Mouse (Mus musculus) forebrain, embryonic 14.5 days (tissue): ENCODE results near the gene Olfr1115. TPM values are rescaled to one million over a fixed set of nuclear protein-coding genes. Genes with fewer than 3 reads are reported as not detected.
"Not testable (repeated sequence)": the region's sequence is repeated elsewhere in the genome, so short reads cannot be mapped to it uniquely, and the experiment has no call there.

Experiments
- ATAC-seq: fragments of 200-750 bp; cut with Nextera tagmentation; 2 replicates; pipeline ENCODE4 v1.8.0; 2017; ENCODE audit warnings: mild to moderate bottlenecking, moderate library complexity
- DNase-seq: peaks from one replicate; pipeline ENCODE4 v3.0.0-alpha.2; 2015; ENCODE audit warnings: low spot score
- H3K27ac ChIP-seq: fragments of 300-500 bp; sonication (generic); 2 replicates; pipeline ENCODE4 v1.5.1; 2014; ENCODE audit warnings: low read depth, mild to moderate bottlenecking, control low read depth, low read length, moderate library complexity
- H3K27me3 ChIP-seq: fragments of 300-500 bp; sonication (generic); replicated peaks from 2 replicates; pipeline ENCODE4 v1.6.1; 2014; ENCODE audit warnings: low read length, control low read depth, mixed read lengths; ENCODE audit not compliant: control insufficient read depth, insufficient read depth
- H3K36me3 ChIP-seq: fragments of 300-500 bp; sonication (generic); 2 replicates; pipeline ENCODE4 v1.6.1; 2014; ENCODE audit warnings: low read length, control low read depth; ENCODE audit not compliant: control insufficient read depth, insufficient read depth
- H3K4me1 ChIP-seq: fragments of 300-500 bp; sonication (generic); 2 replicates; pipeline ENCODE4 v1.6.1; 2014; ENCODE audit warnings: antibody characterized with exemption, low read length, control low read depth; ENCODE audit not compliant: control insufficient read depth, insufficient read depth
- H3K4me2 ChIP-seq: fragments of 300-500 bp; sonication (generic); 2 replicates; pipeline ENCODE4 v1.6.1; 2014; ENCODE audit warnings: mild to moderate bottlenecking, control low read depth, low read length
- H3K4me3 ChIP-seq: fragments of 300-500 bp; sonication (generic); 2 replicates; pipeline ENCODE4 v1.5.1; 2014; ENCODE audit warnings: low read depth, low read length, control low read depth
- H3K9ac ChIP-seq: fragments of 300-500 bp; sonication (generic); 2 replicates; pipeline ENCODE4 v1.6.1; 2014; ENCODE audit warnings: mild to moderate bottlenecking, low read length, control low read depth, moderate library complexity
- H3K9me3 ChIP-seq: fragments of 300-500 bp; sonication (generic); replicated peaks from 2 replicates; pipeline ENCODE4 v1.6.1; 2016; ENCODE audit warnings: low read length, control low read depth, mixed read lengths; ENCODE audit not compliant: control insufficient read depth
- WGBS: fragments of 180-500 bp; shearing (Covaris S2); extraction: QIAGEN DNeasy Blood & Tissue Kit; methylation state at CpG from one replicate; pipeline ENCODE4 v1.1.7; 2014; 5-methylcytosine and 5-hydroxymethylcytosine counted together
- microRNA-seq: library from miRNA; unstranded; fragments of <30 nt; microRNA quantifications from one replicate; pipeline ENCODE4, GENCODE M21; 2016
- polyA plus RNA-seq: library from polyadenylated mRNA; unstranded; fragments of >200 nt; fragmentation: Nextera tagmentation; extraction: Ambion mirVana; gene quantifications from 2 replicates; pipeline ENCODE4 v1.2.1, GENCODE M21; 2014

The Olfr1115 gene
- polyA plus RNA-seq = not detected in 2 replicates

DNA sequence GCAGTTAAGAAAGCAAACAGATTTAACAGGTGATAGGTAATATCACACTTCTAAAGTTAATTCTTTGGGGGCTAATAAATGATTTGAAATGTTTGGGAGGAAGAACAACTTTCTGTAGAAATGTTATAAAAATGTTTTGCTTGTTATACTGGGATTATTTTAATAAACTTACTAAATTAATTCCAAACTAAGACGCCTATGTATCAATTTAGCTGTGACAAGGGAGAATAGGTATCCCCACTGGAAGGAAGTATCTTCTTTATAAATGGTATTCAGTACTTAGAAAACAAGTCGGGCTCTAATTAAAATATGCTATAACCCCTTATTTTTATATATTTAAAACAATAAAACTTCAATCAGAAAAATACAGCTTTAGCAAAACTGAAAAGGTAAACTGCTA is at the start of gene Olfr1115:
Gene Olfr1115, plus strand, starts transcription at position 301 of the 400 bp plus-strand sequence.
- Histone ChIP-seq H3K27ac (no peak within 1 kb of the TSS), H3K4me3 (no peak within 1 kb of the TSS), H3K36me3 (no peaks in the 10 kb centered on the region), H3K27me3 (no peaks in the 10 kb centered on the region), H3K9me3 (no peaks in the 10 kb centered on the region), H3K4me2 (no peak within 1 kb of the TSS), H3K9ac (no peak within 1 kb of the TSS), H3K4me1 (no peaks in the 10 kb centered on the region)
- WGBS = 85% methylated on average over 2 of the region's 2 CpGs
- DNase-seq = no peak
- ATAC-seq = no peak

DNA sequence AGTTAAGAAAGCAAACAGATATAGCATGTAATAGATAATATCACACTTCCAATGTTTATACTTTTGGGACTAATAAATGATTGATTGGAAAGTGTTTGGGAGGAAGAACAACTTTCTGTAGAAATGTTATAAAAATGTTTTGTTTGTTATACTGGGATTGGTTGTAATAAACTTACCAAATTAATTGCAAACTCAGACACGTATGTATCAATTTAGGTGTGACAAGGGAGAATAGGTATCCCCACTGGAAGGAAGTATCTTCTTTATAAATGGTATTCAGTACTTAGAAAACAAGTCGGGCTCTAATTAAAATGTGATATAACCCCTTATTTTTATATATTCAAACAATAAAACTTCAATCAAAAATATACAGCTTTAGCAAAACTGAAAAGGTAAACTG is 39.1 kb upstream of the Olfr1115 start, which contains the start of gene Olfr1113:
Gene Olfr1113, plus strand, starts transcription at position 301 of the 400 bp plus-strand sequence.
- Histone ChIP-seq H3K27me3 (no peaks in the 10 kb centered on the region), H3K27ac (no peak within 1 kb of the TSS), H3K9me3 (no peaks in the 10 kb centered on the region), H3K36me3 (no peaks in the 10 kb centered on the region), H3K9ac (no peak within 1 kb of the TSS), H3K4me1 (no peaks in the 10 kb centered on the region), H3K4me3 (no peak within 1 kb of the TSS), H3K4me2 (no peak within 1 kb of the TSS)
- DNase-seq (no peak), ATAC-seq (no peak)
- WGBS = 89% methylated on average over 2 of the region's 2 CpGs

DNA sequence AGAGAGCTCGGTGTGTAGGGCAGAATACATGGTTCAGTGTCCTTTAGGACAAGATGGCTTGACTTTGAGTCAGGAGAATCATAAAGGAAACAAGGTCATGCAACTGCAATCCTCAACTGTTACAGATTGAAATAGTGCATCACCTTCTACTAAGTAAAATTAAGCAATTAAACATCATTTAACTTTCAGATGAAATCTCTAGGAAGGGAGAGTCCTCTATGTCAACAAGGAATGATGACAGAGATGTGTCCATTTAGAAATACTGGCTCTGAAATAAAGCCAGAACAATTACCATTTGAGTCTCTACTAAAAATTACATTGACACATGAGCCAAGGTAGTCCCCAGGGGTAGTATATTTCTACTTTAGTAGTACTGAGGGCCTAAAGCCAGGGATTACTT is 19.4 kb downstream of the Olfr1115 start, which contains the start of gene Olfr1116:
Gene Olfr1116, plus strand, starts transcription at position 301 of the 400 bp plus-strand sequence.
- H3K4me3 ChIP-seq = no peak within 1 kb of the TSS
- no peaks in the 10 kb centered on the region for H3K27me3 ChIP-seq
- no peak within 1 kb of the TSS for H3K27ac ChIP-seq
- 93% methylated on average over 1 of the region's 1 CpGs for WGBS
- ATAC-seq (no peak), DNase-seq (no peak)
- H3K9me3 ChIP-seq = no peaks in the 10 kb centered on the region
- no peaks in the 10 kb centered on the region for H3K4me1 ChIP-seq
- H3K4me2 ChIP-seq = no peak within 1 kb of the TSS
- H3K9ac ChIP-seq = no peak within 1 kb of the TSS
- no peaks in the 10 kb centered on the region for H3K36me3 ChIP-seq

DNA sequence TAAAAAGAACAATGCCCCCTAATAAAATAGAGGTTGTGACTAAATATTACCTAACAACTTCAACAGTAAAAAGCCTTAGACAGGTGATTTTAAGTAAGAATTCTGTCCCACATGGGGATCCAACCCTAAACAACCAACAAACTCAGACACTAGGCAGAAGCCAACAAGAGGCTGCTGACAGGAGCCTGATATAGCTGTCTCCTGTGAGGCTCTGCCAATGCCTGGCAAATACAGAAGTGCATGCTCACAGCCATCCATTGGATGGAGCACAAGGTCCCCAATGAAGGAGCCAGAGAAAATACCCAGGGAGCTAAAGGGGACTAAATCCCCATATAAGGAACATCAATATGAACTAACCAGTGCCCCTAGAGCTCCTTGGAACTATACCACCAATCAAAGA is 46.2 kb downstream of the Olfr1115 start:
- not testable (repeated sequence) for DNase-seq, H3K4me3 ChIP-seq, H3K27ac ChIP-seq, H3K9ac ChIP-seq, ATAC-seq, H3K27me3 ChIP-seq, H3K4me2 ChIP-seq, H3K36me3 ChIP-seq, H3K4me1 ChIP-seq, H3K9me3 ChIP-seq

Small RNA genes within 50 kb of the gene (microRNA-seq; reads per million reads assigned to microRNA genes)
- not detected for gene Gm27438

Other genes starting within 250 kb of the Olfr1115 start
- gene Olfr1102, start 249.6 kb upstream of the Olfr1115 start, polyA plus RNA-seq = not detected in 2 replicates
- not detected in 2 replicates for gene Olfr1104, start 220.9 kb upstream of the Olfr1115 start, polyA plus RNA-seq
- gene Olfr1105, start 211.5 kb upstream of the Olfr1115 start, polyA plus RNA-seq = not detected in 2 replicates
- gene Olfr1106, start 195.7 kb upstream of the Olfr1115 start, polyA plus RNA-seq = not detected in 2 replicates
- not detected in 2 replicates for gene Olfr1107, start 172.2 kb upstream of the Olfr1115 start, polyA plus RNA-seq
- gene Olfr1109, start 152.0 kb upstream of the Olfr1115 start, polyA plus RNA-seq = not detected in 2 replicates
- not detected in 2 replicates for gene Olfr259, start 133.4 kb upstream of the Olfr1115 start, polyA plus RNA-seq
- not detected in 2 replicates for gene Olfr1110, start 107.7 kb upstream of the Olfr1115 start, polyA plus RNA-seq
- gene Olfr1111, start 95.4 kb upstream of the Olfr1115 start, polyA plus RNA-seq = not detected in 2 replicates
- gene Olfr1112, start 60.2 kb upstream of the Olfr1115 start, polyA plus RNA-seq = not detected in 2 replicates
- not detected in 2 replicates for gene Olfr1113, start 39.0 kb upstream of the Olfr1115 start, polyA plus RNA-seq
- gene Olfr1116, start 19.5 kb downstream of the Olfr1115 start, polyA plus RNA-seq = not detected in 2 replicates
- gene Olfr1118, start 59.6 kb downstream of the Olfr1115 start, polyA plus RNA-seq = not detected in 2 replicates
- not detected in 2 replicates for gene Olfr1120, start 106.8 kb downstream of the Olfr1115 start, polyA plus RNA-seq
- not detected in 2 replicates for gene Olfr1121, start 121.9 kb downstream of the Olfr1115 start, polyA plus RNA-seq
- gene Olfr1122, start 137.8 kb downstream of the Olfr1115 start, polyA plus RNA-seq = not detected in 2 replicates
- gene Olfr1123, start 168.6 kb downstream of the Olfr1115 start, polyA plus RNA-seq = not detected in 2 replicates
- gene Olfr1124, start 182.3 kb downstream of the Olfr1115 start, polyA plus RNA-seq = 0.09 TPM in 1 of 2 replicates, not detected in the other
- not detected in 2 replicates for gene Olfr1126, start 205.9 kb downstream of the Olfr1115 start, polyA plus RNA-seq
- not detected in 2 replicates for gene Pramel7, start 249.1 kb downstream of the Olfr1115 start, polyA plus RNA-seq